Mouse (Mus musculus) thymus, adult 2 months (tissue): ENCODE results near the gene Tcte1.

Experiments used
- CTCF ChIP-seq: fragments of 200-500 bp; IDR thresholded peaks from 2 replicates; pipeline ENCODE4 v1.5.1; 2012; ENCODE audit warnings: mild to moderate bottlenecking, control low read depth, low read length, moderate library complexity, borderline replicate concordance; ENCODE audit not compliant: control insufficient read depth, poor library complexity, insufficient read depth; ENCODE audit errors: extremely low read depth
- POLR2A ChIP-seq: fragments of 200-500 bp; IDR thresholded peaks from 2 replicates; pipeline ENCODE4 v1.6.1; 2012; ENCODE audit warnings: mild to moderate bottlenecking, low read length, control low read depth, moderate library complexity; ENCODE audit not compliant: control insufficient read depth, poor library complexity, insufficient read depth; ENCODE audit errors: extremely low read depth

DNA sequence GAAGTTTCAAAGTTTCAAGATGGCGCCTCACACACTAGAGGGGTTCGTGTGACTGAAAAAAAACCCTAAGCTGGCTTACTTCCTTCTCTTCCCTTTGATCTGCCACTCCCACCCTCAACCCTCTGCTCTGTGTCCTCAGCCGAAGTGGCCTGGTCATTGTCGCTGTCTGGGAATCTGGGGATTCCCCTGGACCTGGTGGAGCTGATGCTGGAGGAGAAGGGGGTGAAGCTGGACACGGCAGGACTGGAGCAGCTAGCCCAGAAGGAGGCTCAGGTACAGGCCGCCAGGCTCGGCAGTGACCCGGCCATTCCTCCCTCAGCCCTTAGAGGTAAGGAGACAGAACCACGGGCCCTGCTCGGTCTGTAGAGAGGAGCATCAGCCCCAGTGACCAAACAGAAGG lies 7.4 kb upstream of the Tcte1 start:
- TF ChIP-seq POLR2A (no peak), CTCF (no peak)
